Mouse (Mus musculus) cortical plate, adult 2 months (tissue): ENCODE results near the gene Fam171a2.

Source experiments
- CTCF ChIP-seq: fragments of 200-500 bp; IDR thresholded peaks from 2 replicates; pipeline ENCODE4 v1.5.1; 2011; ENCODE audit warnings: mild to moderate bottlenecking, control low read depth, low read length; ENCODE audit not compliant: insufficient read depth; ENCODE audit errors: extremely low read depth
- POLR2A ChIP-seq: fragments of 200-500 bp; IDR thresholded peaks from 2 replicates; pipeline ENCODE4 v1.6.1; 2011; ENCODE audit warnings: mild to moderate bottlenecking, low read length, control low read depth; ENCODE audit not compliant: insufficient read depth; ENCODE audit errors: extremely low read depth

GRCm38 (mm10) chr11:102441434-102441833, 6.0 kb downstream of the Fam171a2 start:
- no peak for TF ChIP-seq CTCF
- no peak for TF ChIP-seq POLR2A
